Mouse (Mus musculus) liver, adult (tissue): ENCODE results near the gene Pepd.
A peak's percentile ranks its signal among the peaks of the same experiment; 100 is the strongest.

Source experiments
- GATA4 ChIP-seq: IDR thresholded peaks from 2 replicates; pipeline ENCODE4 v1.6.1; 2014; ENCODE audit warnings: mild to moderate bottlenecking, low read length; ENCODE audit not compliant: insufficient replicate concordance

The Pepd gene

GRCm38 (mm10) chr7:35044719-35045118, 132.5 kb downstream of the Pepd start:
- no peak for TF ChIP-seq GATA4

GRCm38 (mm10) chr7:35046091-35046490, 133.9 kb downstream of the Pepd start:
- TF ChIP-seq GATA4, result no peak

- TF ChIP-seq GATA4, result no peak
These were observed 138.4 kb downstream of the Pepd start for GRCm38 (mm10) chr7:35050540-35050939.

GRCm38 (mm10) chr7:35053161-35053560, 141.0 kb downstream of the Pepd start:
- no peak for TF ChIP-seq GATA4

GRCm38 (mm10) chr7:35054286-35054685, 142.1 kb downstream of the Pepd start:
- no peak for TF ChIP-seq GATA4

GRCm38 (mm10) chr7:35054977-35055618, 142.9 kb downstream of the Pepd start:
- peak; percentile 56 for TF ChIP-seq GATA4

GRCm38 (mm10) chr7:35055619-35056435, 143.6 kb downstream of the Pepd start:
- no peak for TF ChIP-seq GATA4

- no peak; the same call in 1 of the 2 replicates for TF ChIP-seq GATA4
These were observed 144.3 kb downstream of the Pepd start, which contains the start of gene Cebpg for GRCm38 (mm10) chr7:35056436-35056864. TSS of gene Cebpg (minus strand) at chr7:35056573.

GRCm38 (mm10) chr7:35056999-35057398, 144.8 kb downstream of the Pepd start:
- TF ChIP-seq GATA4, result no peak

- no peak for TF ChIP-seq GATA4
These were observed 145.4 kb downstream of the Pepd start for GRCm38 (mm10) chr7:35057569-35057968.

GRCm38 (mm10) chr7:35058329-35058728, 146.2 kb downstream of the Pepd start:
- TF ChIP-seq GATA4, result no peak

- TF ChIP-seq GATA4, result no peak
These were observed 147.3 kb downstream of the Pepd start for GRCm38 (mm10) chr7:35059467-35059866.

GRCm38 (mm10) chr7:35064286-35065258, 152.4 kb downstream of the Pepd start:
- no peak for TF ChIP-seq GATA4

- TF ChIP-seq GATA4, result no peak
These were observed 153.8 kb downstream of the Pepd start for GRCm38 (mm10) chr7:35065958-35066357.

GRCm38 (mm10) chr7:35066640-35067212, 154.5 kb downstream of the Pepd start:
- no peak for TF ChIP-seq GATA4
